Mouse (Mus musculus) intestine, postnatal 0 days (tissue): Measurements from ENCODE around the gene Cpped1. TPM values are rescaled to one million over a fixed set of nuclear protein-coding genes. Genes with fewer than 3 reads are reported as not detected.
A peak's percentile ranks its signal among the peaks of the same experiment; 100 is the strongest.

Experiments
- ATAC-seq: fragments of 200-750 bp; cut with Nextera tagmentation; 2 replicates; pipeline ENCODE4 v1.8.0; 2017; ENCODE audit warnings: mild to moderate bottlenecking, moderate TSS enrichment, moderate library complexity
- H3K27ac ChIP-seq: fragments of 300-500 bp; sonication (generic); 2 replicates; pipeline ENCODE4 v1.5.1; 2014; ENCODE audit warnings: mild to moderate bottlenecking, low read depth, low read length, moderate library complexity
- H3K27me3 ChIP-seq: fragments of 300-500 bp; sonication (generic); replicated peaks from 2 replicates; pipeline ENCODE4 v1.6.1; 2014; ENCODE audit warnings: low read length, mixed read lengths; ENCODE audit not compliant: control insufficient read depth, insufficient read depth
- H3K36me3 ChIP-seq: fragments of 300-500 bp; sonication (generic); 2 replicates; pipeline ENCODE4 v1.6.1; 2014; ENCODE audit warnings: mild to moderate bottlenecking, moderate library complexity; ENCODE audit not compliant: control insufficient read depth, insufficient read depth
- H3K4me1 ChIP-seq: fragments of 300-500 bp; sonication (generic); replicated peaks from 2 replicates; pipeline ENCODE4 v1.6.1; 2014; ENCODE audit warnings: antibody characterized with exemption, low read length, mixed read lengths; ENCODE audit not compliant: control insufficient read depth, insufficient read depth
- H3K4me2 ChIP-seq: fragments of 300-500 bp; sonication (generic); replicated peaks from 2 replicates; pipeline ENCODE4 v1.6.1; 2014; ENCODE audit warnings: low read depth, mild to moderate bottlenecking, moderate library complexity
- H3K4me3 ChIP-seq: fragments of 300-500 bp; sonication (generic); 2 replicates; pipeline ENCODE4 v1.5.1; 2014; ENCODE audit warnings: low read depth, low read length
- H3K9ac ChIP-seq: fragments of 300-500 bp; sonication (generic); 2 replicates; pipeline ENCODE4 v1.6.1; 2014; ENCODE audit warnings: mild to moderate bottlenecking, low read depth, low read length
- H3K9me3 ChIP-seq: fragments of 300-500 bp; sonication (generic); 2 replicates; pipeline ENCODE4 v1.6.1; 2016; ENCODE audit warnings: mixed run types; ENCODE audit not compliant: control insufficient read depth
- CTCF ChIP-seq: sonication (generic); IDR thresholded peaks from 2 replicates; pipeline ENCODE4 v1.5.1; 2016; ENCODE audit warnings: low read depth, mild to moderate bottlenecking, control low read depth, antibody characterized with exemption, moderate library complexity
- WGBS: fragments of 180-500 bp; shearing (Covaris S2); extraction: QIAGEN DNeasy Blood & Tissue Kit; methylation state at CpG from one replicate; pipeline ENCODE4 v1.1.7; 2014; 5-methylcytosine and 5-hydroxymethylcytosine counted together
- polyA plus RNA-seq: library from polyadenylated mRNA; unstranded; fragments of >200 nt; fragmentation: Nextera tagmentation; extraction: Ambion mirVana; gene quantifications from 2 replicates; pipeline ENCODE4 v1.2.1, GENCODE M21; 2015

The Cpped1 gene
- polyA plus RNA-seq, 1 experiment from 2014 or later: 31.6 TPM

- H3K27me3 ChIP-seq: no peaks in the 10 kb centered on the region
- no peaks in the 10 kb centered on the region for H3K36me3 ChIP-seq
- no peak overlapping the region for H3K9ac ChIP-seq
- no peaks in the 10 kb centered on the region for H3K9me3 ChIP-seq
- no peak overlapping the region for H3K4me2 ChIP-seq
- H3K4me1 ChIP-seq: no peaks in the 10 kb centered on the region
- no peak for ATAC-seq
- no peak for TF ChIP-seq CTCF
- H3K4me3 ChIP-seq: no peak overlapping the region
- no peak overlapping the region for H3K27ac ChIP-seq
- 68% methylated on average over 1 of the region's 1 CpGs for WGBS
Measured at GRCm38 (mm10) chr16:11774321-11774720, 134.9 kb downstream of the Cpped1 start.

DNA sequence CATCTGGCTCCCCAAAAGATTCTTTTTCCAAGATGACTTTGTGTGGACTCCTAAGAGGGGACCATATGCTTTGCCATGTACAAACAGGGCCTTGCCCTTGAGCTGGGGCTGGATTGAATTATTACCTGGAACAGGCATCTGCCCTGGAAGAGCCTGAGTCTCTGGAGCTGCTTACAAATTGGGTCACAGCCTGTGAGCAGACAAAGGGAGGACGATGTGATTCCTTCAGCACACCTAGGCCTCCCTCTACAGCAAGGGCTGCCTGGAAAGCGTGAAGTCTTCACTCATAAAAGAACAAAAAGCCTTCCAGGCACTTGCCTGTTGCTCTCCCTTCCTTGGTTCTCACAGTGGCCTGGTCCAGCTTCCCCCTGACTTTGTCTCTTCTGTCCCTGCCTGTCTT is 136.9 kb downstream of the Cpped1 start:
- TF ChIP-seq CTCF: no peak
- no peaks in the 10 kb centered on the region for H3K27me3 ChIP-seq
- no peak overlapping the region for H3K27ac ChIP-seq
- no peak overlapping the region for H3K9ac ChIP-seq
- ATAC-seq: no peak
- H3K4me1 ChIP-seq: no peaks in the 10 kb centered on the region
- no peaks in the 10 kb centered on the region for H3K9me3 ChIP-seq
- no peaks in the 10 kb centered on the region for H3K36me3 ChIP-seq
- 88% methylated on average over 2 of the region's 2 CpGs for WGBS
- H3K4me3 ChIP-seq: no peak overlapping the region
- no peak overlapping the region for H3K4me2 ChIP-seq

DNA sequence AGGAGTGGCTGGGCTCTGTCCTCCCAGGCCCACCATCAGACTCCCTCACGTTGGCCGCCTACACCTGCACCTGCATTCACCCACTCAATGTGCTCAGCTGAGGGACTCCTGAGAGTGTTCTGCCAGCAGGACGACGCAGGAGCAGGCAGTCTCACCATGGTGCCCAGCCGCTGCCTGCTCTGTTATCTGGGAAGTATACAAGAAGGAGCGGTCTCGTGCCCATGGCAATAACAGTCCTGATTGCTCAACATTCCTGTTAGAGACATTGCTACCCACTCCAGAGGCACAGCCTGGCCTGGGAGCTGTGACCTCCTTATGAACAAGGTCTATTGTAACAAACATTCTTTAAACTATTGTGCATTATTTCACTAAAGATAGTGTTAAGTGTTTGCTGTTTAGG is 151.3 kb downstream of the Cpped1 start:
- H3K4me1 ChIP-seq: no peaks in the 10 kb centered on the region
- H3K9me3 ChIP-seq: no peaks in the 10 kb centered on the region
- no peak overlapping the region for H3K27ac ChIP-seq
- H3K4me2 ChIP-seq: no peak overlapping the region
- no peak overlapping the region for H3K9ac ChIP-seq
- H3K27me3 ChIP-seq: no peaks in the 10 kb centered on the region
- peaks cover 7% of the 10 kb centered on the region; the same call in 1 of the 2 replicates for H3K36me3 ChIP-seq
- H3K4me3 ChIP-seq: no peak overlapping the region
- ATAC-seq: no peak
- TF ChIP-seq CTCF: no peak
- WGBS: 61% methylated on average over 7 of the region's 7 CpGs

GRCm38 (mm10) chr16:11757471-11757870 is 151.8 kb downstream of the Cpped1 start:
- Histone ChIP-seq H3K27me3 (no peaks in the 10 kb centered on the region), H3K4me1 (no peaks in the 10 kb centered on the region), H3K4me2 (no peak overlapping the region), H3K9me3 (no peaks in the 10 kb centered on the region), H3K9ac (no peak overlapping the region), H3K4me3 (no peak overlapping the region), H3K36me3 (peaks cover 7% of the 10 kb centered on the region; the same call in 1 of the 2 replicates), H3K27ac (no peak overlapping the region)
- no peak for TF ChIP-seq CTCF
- 93% methylated on average over 8 of the region's 8 CpGs for WGBS
- no peak for ATAC-seq

DNA sequence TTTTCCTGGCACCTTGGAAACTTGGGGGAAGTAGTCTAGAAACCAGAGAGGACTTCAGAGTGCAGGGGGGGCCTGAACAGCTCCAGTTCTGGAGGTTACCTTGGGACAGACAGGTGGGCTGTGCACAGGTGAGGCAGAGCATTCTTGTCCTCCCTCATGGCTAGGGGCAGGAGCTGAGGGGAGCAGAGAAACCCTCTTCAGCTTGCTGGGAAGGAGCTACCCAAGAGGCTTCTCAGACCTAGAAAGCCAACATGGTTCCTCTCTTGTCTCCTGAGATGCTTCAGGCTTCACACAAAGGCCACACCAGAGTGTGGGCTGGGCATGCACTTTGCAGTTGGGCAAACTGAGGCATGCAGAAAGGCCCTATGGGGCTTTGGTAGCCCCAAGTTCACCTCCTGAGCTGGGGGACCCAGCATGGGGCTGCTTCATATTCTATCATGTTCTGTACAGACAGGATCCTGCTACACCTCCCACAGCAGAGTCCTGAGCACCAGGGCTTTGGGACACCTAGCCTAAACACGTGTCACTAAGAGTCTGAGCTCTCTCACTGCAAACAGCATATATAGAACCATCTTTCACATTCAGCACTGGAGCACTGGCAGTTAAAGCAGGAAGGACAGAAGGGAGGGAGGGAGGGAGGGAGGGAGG is 152.5 kb downstream of the Cpped1 start:
- H3K4me3 ChIP-seq: no peak overlapping the region
- no peaks in the 10 kb centered on the region for H3K27me3 ChIP-seq
- no peak overlapping the region for H3K4me2 ChIP-seq
- no peak for ATAC-seq
- no peaks in the 10 kb centered on the region for H3K4me1 ChIP-seq
- H3K36me3 ChIP-seq: peaks cover 7% of the 10 kb centered on the region; the same call in 1 of the 2 replicates
- no peak overlapping the region for H3K9ac ChIP-seq
- TF ChIP-seq CTCF: no peak
- H3K9me3 ChIP-seq: no peaks in the 10 kb centered on the region
- WGBS: 53% methylated on average over 1 of the region's 1 CpGs
- H3K27ac ChIP-seq: no peak overlapping the region

DNA sequence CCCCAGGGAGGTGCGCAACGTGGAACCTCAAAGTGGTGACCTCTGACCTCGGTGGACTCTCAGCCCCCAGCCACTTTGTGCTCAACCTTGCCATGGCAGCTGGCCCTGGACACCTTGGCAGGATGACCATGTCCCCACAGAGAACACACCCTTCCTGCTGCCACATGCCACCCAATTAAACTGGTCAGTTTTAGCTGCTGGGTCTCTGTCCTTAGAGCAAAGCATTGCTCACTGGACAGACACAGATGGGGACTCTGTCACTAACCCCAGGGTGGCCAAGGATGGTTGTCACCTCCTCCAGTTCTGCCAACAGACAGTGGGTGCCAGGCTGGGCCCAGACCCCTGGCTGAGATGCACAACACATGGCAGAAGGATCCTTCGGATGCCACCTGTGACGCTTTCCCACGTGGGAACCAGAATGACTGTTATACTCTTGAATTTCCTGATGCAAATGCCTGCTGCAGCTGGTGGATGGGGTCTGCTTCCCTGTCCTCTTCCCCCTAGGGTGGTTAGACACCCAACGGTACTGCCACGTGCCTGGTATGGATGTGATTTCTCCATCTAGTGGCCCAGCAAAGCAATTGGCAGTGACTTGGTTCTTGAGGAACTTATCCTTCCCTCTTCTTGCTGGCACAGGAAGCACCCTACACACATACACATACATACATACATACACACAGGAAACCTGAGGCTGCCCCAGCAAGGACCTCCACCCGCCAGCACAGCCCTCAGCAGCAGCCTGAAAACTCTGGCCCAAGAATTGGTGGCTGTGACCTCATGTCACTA is 153.8 kb downstream of the Cpped1 start:
- ATAC-seq: no peak
- 81% methylated on average over 9 of the region's 9 CpGs for WGBS
- peak; percentile 35 for TF ChIP-seq CTCF
- no peak overlapping the region for H3K4me2 ChIP-seq
- no peaks in the 10 kb centered on the region for H3K9me3 ChIP-seq
- H3K27me3 ChIP-seq: no peaks in the 10 kb centered on the region
- peaks cover 7% of the 10 kb centered on the region; the same call in 1 of the 2 replicates for H3K36me3 ChIP-seq
- H3K9ac ChIP-seq: no peak overlapping the region
- no peaks in the 10 kb centered on the region for H3K4me1 ChIP-seq
- H3K27ac ChIP-seq: no peak overlapping the region
- no peak overlapping the region for H3K4me3 ChIP-seq
